Mouse (Mus musculus) adrenal gland, postnatal 25 days (tissue): Measurements from ENCODE around the gene Slco2a1. TPM values are rescaled to one million over a fixed set of nuclear protein-coding genes. Genes with fewer than 3 reads are reported as not detected.
A peak's percentile ranks its signal among the peaks of the same experiment; 100 is the strongest.

Experiments
- DNase-seq: peaks from one replicate; pipeline ENCODE4 v3.0.0; 2021; ENCODE audit warnings: mixed read lengths
- total RNA-seq: library from RNA; stranded (reverse); gene quantifications from 2 replicates; pipeline ENCODE4 v1.2.3, GENCODE M21; 2021

The Slco2a1 gene
- total RNA-seq, 1 experiment from 2014 or later: 2.6 TPM

GRCm38 (mm10) chr9:103119781-103120180, 131.3 kb downstream of the Slco2a1 start:
- DNase-seq: no peak

GRCm38 (mm10) chr9:103120231-103120630, 131.7 kb downstream of the Slco2a1 start:
- DNase-seq: no peak

- DNase-seq: no peak
Observed at GRCm38 (mm10) chr9:103121546-103121945, 133.0 kb downstream of the Slco2a1 start.

GRCm38 (mm10) chr9:103124746-103125145, 136.2 kb downstream of the Slco2a1 start:
- no peak for DNase-seq

- DNase-seq: no peak
Observed at GRCm38 (mm10) chr9:103133493-103134124, 145.1 kb downstream of the Slco2a1 start.

GRCm38 (mm10) chr9:103134450-103135030, 146.0 kb downstream of the Slco2a1 start:
- DNase-seq: no peak

- DNase-seq: peak; percentile 21
Observed at GRCm38 (mm10) chr9:103139481-103139880, 151.0 kb downstream of the Slco2a1 start.

GRCm38 (mm10) chr9:103140384-103140783, 151.9 kb downstream of the Slco2a1 start:
- DNase-seq: no peak

- DNase-seq: no peak
Observed at GRCm38 (mm10) chr9:103141266-103141665, 152.8 kb downstream of the Slco2a1 start.

- no peak for DNase-seq
Observed at GRCm38 (mm10) chr9:103143881-103144280, 155.4 kb downstream of the Slco2a1 start.

- no peak for DNase-seq
Observed at GRCm38 (mm10) chr9:103145351-103145750, 156.8 kb downstream of the Slco2a1 start.

Other genes starting within 250 kb of the Slco2a1 start
- 55.2 and 57.1 TPM in 2 replicates for gene Ryk, start 153.8 kb upstream of the Slco2a1 start, total RNA-seq
- gene Rab6b, start 123.1 kb downstream of the Slco2a1 start, total RNA-seq: 2.1 TPM in 2 replicates
- gene Srprb, start 213.4 kb downstream of the Slco2a1 start, total RNA-seq: 40.8 and 43.5 TPM in 2 replicates
- 9.4 and 18.8 TPM in 2 replicates for gene Gm20425, start 241.6 kb downstream of the Slco2a1 start, total RNA-seq
- 43.2 and 174 TPM in 2 replicates for gene Trf, start 241.7 kb downstream of the Slco2a1 start, total RNA-seq